Mouse (Mus musculus): ENCODE data around the gene Mettl1. TPM values are rescaled to one million over a fixed set of nuclear protein-coding genes. Genes with fewer than 3 reads are reported as not detected.

Mettl1 gene
- polyA plus RNA-seq, 1 experiment, result 3.1 TPM

GRCm38 (mm10) chr10:127092742-127093141 is 51.5 kb downstream of the Mettl1 start:
- Histone ChIP-seq H3K4me1 (ENCODE audit: control insufficient read depth, insufficient read depth, low read length) (no peaks in the 10 kb centered on the region), H3K4me3 (ENCODE audit: insufficient read depth, low read length) (no peak overlapping the region), H3K27ac (ENCODE audit: insufficient read depth, low read depth, low read length) (no peak overlapping the region)
- TF ChIP-seq CTCF (IDR thresholded peaks at IDR 0.05; ENCODE audit: low read depth, low read length), result no peak
- no peak for TF ChIP-seq POLR2A (IDR thresholded peaks at IDR 0.05; ENCODE audit: borderline replicate concordance, low read depth, low read length)

DNA sequence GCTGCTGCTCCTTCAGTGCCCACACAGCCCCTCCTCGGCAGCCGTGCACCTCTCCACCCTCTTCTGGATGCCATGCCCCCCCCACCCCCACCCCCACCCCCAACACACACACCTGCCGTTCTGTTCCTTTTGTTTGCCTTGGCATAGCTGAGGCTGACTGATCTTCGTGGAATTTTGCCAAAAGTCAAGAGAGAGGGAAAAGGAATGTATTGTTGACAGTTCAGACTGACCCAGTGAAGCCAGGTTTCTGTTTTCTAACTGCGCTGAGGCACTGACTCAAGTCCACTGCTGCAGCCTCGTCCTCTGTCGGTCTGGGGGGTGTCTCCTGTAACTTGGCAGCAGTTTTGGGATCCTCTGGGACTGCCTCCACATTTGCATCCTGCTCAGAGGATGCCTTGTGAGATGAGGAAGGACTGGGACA is 53.2 kb downstream of the Mettl1 start:
- TF ChIP-seq POLR2A (IDR thresholded peaks at IDR 0.05; ENCODE audit: borderline replicate concordance, low read depth, low read length) (no peak), CTCF (IDR thresholded peaks at IDR 0.05; ENCODE audit: low read depth, low read length) (no peak)
- no peak overlapping the region for H3K27ac ChIP-seq (ENCODE audit: insufficient read depth, low read depth, low read length)
- no peaks in the 10 kb centered on the region for H3K4me1 ChIP-seq (ENCODE audit: control insufficient read depth, insufficient read depth, low read length)
- H3K4me3 ChIP-seq (ENCODE audit: insufficient read depth, low read length), result no peak overlapping the region

Other genes starting within 250 kb of the Mettl1 start
- 3.7 and 5.0 TPM in 2 replicates for gene Atp23, start 140.1 kb upstream of the Mettl1 start, polyA plus RNA-seq (2012; ENCODE audit: insufficient read depth, insufficient read length, missing spikeins)
- 117 and 123 TPM in 2 replicates for gene Ctdsp2, start 62.7 kb upstream of the Mettl1 start, polyA plus RNA-seq (2012; ENCODE audit: insufficient read depth, insufficient read length, missing spikeins)
- not detected in 2 replicates for gene Avil, start 40.7 kb upstream of the Mettl1 start, polyA plus RNA-seq (2012; ENCODE audit: insufficient read depth, insufficient read length, missing spikeins)
- gene Tsfm, start 10.6 kb upstream of the Mettl1 start, polyA plus RNA-seq (2012; ENCODE audit: insufficient read depth, insufficient read length, missing spikeins), result 12.9 and 16.4 TPM in 2 replicates
- 0.34 TPM in 1 of 2 replicates, not detected in the other for gene Eef1akmt3, start 99 bp downstream of the Mettl1 start, polyA plus RNA-seq (2012; ENCODE audit: insufficient read depth, insufficient read length, missing spikeins)
- not detected in 2 replicates for gene Cyp27b1, start 6.8 kb downstream of the Mettl1 start, polyA plus RNA-seq (2012; ENCODE audit: insufficient read depth, insufficient read length, missing spikeins)
- 1.2 and 1.7 TPM in 2 replicates for gene March9, start 18.8 kb downstream of the Mettl1 start, polyA plus RNA-seq (2012; ENCODE audit: insufficient read depth, insufficient read length, missing spikeins)
- gene Cdk4, start 22.1 kb downstream of the Mettl1 start, polyA plus RNA-seq (2012; ENCODE audit: insufficient read depth, insufficient read length, missing spikeins), result 161 and 187 TPM in 2 replicates
- 116 and 126 TPM in 2 replicates for gene Tspan31, start 28.9 kb downstream of the Mettl1 start, polyA plus RNA-seq (2012; ENCODE audit: insufficient read depth, insufficient read length, missing spikeins)
- gene Agap2, start 33.9 kb downstream of the Mettl1 start, polyA plus RNA-seq (2012; ENCODE audit: insufficient read depth, insufficient read length, missing spikeins), result 0.85 and 2.0 TPM in 2 replicates
- gene Os9, start 79.7 kb downstream of the Mettl1 start, polyA plus RNA-seq (2012; ENCODE audit: insufficient read depth, insufficient read length, missing spikeins), result 164 and 167 TPM in 2 replicates
- 42.2 and 50.6 TPM in 2 replicates for gene B4galnt1, start 123.8 kb downstream of the Mettl1 start, polyA plus RNA-seq (2012; ENCODE audit: insufficient read depth, insufficient read length, missing spikeins)
- gene Slc26a10, start 139.2 kb downstream of the Mettl1 start, polyA plus RNA-seq (2012; ENCODE audit: insufficient read depth, insufficient read length, missing spikeins), result not detected in 2 replicates
- gene Arhgef25, start 148.7 kb downstream of the Mettl1 start, polyA plus RNA-seq (2012; ENCODE audit: insufficient read depth, insufficient read length, missing spikeins), result 1.3 TPM in 1 of 2 replicates, not detected in the other
- gene Dtx3, start 154.3 kb downstream of the Mettl1 start, polyA plus RNA-seq (2012; ENCODE audit: insufficient read depth, insufficient read length, missing spikeins), result 60.1 and 68.7 TPM in 2 replicates
- 34.5 and 35.0 TPM in 2 replicates for gene Pip4k2c, start 170.2 kb downstream of the Mettl1 start, polyA plus RNA-seq (2012; ENCODE audit: insufficient read depth, insufficient read length, missing spikeins)
- gene Kif5a, start 221.9 kb downstream of the Mettl1 start, polyA plus RNA-seq (2012; ENCODE audit: insufficient read depth, insufficient read length, missing spikeins), result 2.3 and 2.5 TPM in 2 replicates
- gene Dctn2, start 225.0 kb downstream of the Mettl1 start, polyA plus RNA-seq (2012; ENCODE audit: insufficient read depth, insufficient read length, missing spikeins), result 119 and 121 TPM in 2 replicates
- 45.8 and 53.4 TPM in 2 replicates for gene Mbd6, start 247.6 kb downstream of the Mettl1 start, polyA plus RNA-seq (2012; ENCODE audit: insufficient read depth, insufficient read length, missing spikeins)